Mouse (Mus musculus) heart, postnatal 0 days (tissue): ENCODE measurements around the gene Ccdc102a.

Experiments
- CTCF ChIP-seq: IDR thresholded peaks from 2 replicates; pipeline ENCODE4 v1.5.1; 2016; ENCODE audit warnings: antibody characterized with exemption, control low read depth, low read depth
- EP300 ChIP-seq: IDR thresholded peaks from 2 replicates; pipeline ENCODE4 v1.6.1; 2016; ENCODE audit warnings: antibody characterized with exemption, low read depth

DNA sequence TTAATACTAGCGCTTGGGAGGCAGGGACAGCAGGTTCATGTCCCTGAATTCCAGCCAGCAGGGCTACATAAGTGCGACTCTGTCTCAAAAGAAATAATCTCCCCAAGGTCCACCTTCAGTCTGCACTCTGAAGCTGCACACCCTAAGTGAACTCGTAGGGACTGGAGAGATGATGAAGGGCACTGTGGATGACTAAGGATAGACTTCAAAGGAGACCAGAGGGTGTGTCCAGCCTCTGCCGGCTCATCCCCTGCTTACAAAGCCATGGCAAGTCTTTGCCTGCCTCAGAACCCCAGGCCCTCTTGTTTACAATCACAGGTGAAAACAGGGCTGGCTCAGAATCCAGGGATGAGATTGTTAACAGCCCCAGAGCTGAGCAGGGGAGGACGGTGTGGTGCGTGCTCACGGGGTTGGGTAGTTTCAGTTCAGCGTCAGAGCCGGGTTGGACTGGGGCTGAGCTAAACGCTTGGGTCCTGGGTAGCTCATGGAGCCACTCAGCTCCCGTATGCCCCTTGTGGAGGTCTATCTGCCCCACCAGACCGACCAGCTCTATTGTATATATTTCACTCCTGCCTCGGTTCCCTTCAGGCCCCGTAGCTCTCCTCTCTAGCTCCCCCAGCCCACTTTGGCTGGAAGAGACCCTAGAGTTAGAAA, 29.4 kb downstream of the Ccdc102a start:
- no peak for TF ChIP-seq CTCF
- no peak for TF ChIP-seq EP300
